Mouse (Mus musculus) naive thymus-derived CD4-positive, alpha-beta T cell, adult 2 months (primary cell): ENCODE results near the gene Ezh1.

Source experiments
- DNase-seq: peaks from one replicate; pipeline ENCODE4 v3.0.0-alpha.2; 2011; ENCODE audit warnings: low read depth

The Ezh1 gene

GRCm38 (mm10) chr11:101226065-101226701 lies at the start of gene Ezh1:
Gene Ezh1, minus strand, starts transcription at chr11:101226463.
- DNase-seq = peak; percentile 97

GRCm38 (mm10) chr11:101275309-101275708 lies 49.0 kb upstream of the Ezh1 start:
- DNase-seq = no peak

- DNase-seq = no peak
Observed at GRCm38 (mm10) chr11:101272446-101272845, 46.2 kb upstream of the Ezh1 start.

GRCm38 (mm10) chr11:101269577-101270116 lies 43.4 kb upstream of the Ezh1 start:
- DNase-seq = no peak

DNA sequence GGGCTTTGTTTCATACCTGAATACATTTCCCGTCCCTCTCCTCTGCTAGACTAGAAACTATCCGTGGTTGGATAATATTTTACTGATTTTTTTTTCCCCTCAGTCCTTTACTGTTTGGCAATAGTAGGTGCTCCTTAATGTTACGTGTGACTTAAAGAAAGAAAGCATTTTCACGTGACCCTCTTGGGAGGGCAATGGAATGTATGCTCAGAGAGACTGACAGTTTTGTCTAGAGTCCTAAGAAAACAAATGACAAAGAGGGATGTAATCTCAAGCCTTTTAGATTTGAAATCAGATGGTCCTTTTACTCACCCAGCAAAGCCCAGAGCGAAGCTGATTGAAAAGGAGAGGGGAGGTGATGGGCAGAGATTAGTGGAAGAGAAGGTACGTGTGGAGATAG lies 39.6 kb upstream of the Ezh1 start:
- DNase-seq = no peak

GRCm38 (mm10) chr11:101264954-101265471 lies 38.8 kb upstream of the Ezh1 start:
- DNase-seq = no peak

DNA sequence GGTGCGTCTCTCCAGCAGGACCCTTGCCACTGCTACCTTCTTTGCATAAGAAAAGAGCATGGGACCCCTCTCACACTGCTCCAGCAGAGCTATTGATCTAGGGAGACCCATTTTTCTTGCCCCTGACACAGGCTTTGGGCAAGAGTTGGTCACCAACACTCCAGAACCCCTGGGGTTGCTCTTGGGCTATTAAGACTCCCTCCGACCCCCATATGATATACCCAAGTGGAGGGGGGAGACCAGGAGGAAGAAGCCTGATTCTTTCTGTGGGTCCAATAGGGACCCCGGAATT lies 37.7 kb upstream of the Ezh1 start:
- no peak for DNase-seq

- DNase-seq = no peak
Observed at GRCm38 (mm10) chr11:101263138-101263988, 37.1 kb upstream of the Ezh1 start.

DNA sequence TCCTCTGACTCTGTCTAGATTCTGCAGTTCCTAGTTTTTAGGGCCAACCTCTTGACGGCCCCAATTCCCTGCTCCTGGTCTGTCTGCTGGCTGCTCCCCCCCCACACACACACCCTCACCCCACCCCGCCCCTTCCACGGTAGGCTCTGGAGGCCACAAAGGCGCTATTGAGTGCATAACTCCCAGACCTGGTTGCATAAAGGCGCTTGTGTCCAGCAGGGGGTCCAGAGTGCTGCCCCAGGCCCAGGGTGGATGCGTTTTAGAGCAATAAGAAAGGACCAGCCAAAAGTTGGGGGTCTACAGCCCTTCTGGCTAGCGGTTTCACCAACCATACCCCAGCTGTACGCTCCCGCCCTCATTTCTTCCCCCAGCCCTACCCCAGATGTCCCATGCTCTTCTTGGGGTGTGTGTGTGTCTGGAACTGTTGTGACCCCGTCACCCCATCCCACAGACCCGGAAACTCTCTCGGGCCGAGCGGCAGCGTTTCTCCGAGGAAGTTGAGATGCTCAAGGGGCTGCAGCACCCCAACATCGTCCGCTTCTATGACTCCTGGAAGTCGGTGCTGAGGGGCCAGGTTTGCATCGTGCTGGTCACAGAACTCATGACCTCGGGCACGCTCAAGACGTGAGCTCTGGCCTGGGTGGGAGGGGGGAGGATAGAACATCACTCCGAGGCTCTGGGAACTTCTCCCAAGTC lies 36.2 kb upstream of the Ezh1 start:
- DNase-seq = peak; percentile 24

DNA sequence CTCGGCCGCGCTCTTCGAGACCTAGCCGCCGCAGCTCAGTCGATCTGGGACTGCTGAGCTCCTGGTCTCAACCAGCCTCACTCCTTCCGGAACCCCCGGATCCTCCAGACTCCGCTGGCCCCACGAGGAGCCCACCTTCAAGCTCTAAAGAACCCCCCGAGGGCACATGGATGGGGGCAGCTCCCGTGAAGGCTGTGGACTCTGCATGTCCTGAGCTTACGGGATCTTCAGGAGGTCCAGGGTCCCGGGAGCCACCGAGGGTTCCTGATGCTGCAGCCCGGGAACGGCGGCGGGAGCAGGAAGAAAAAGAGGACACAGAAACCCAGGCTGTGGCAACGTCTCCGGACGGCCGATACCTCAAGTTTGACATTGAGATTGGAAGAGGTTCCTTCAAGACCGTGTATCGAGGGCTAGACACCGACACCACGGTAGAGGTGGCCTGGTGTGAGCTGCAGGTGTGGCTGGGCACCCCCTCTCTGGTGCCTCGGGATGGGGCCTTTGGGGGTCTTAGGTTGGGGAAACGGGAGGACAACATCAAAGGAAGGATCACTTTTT lies 34.6 kb upstream of the Ezh1 start:
- peak; percentile 39 for DNase-seq

- peak; percentile 29 for DNase-seq
Observed at GRCm38 (mm10) chr11:101259948-101260825, 33.9 kb upstream of the Ezh1 start, which contains the start of gene Wnk4. Gene Wnk4, plus strand, starts transcription at chr11:101260567.

GRCm38 (mm10) chr11:101259261-101259712 lies 33.0 kb upstream of the Ezh1 start:
- DNase-seq = no peak

DNA sequence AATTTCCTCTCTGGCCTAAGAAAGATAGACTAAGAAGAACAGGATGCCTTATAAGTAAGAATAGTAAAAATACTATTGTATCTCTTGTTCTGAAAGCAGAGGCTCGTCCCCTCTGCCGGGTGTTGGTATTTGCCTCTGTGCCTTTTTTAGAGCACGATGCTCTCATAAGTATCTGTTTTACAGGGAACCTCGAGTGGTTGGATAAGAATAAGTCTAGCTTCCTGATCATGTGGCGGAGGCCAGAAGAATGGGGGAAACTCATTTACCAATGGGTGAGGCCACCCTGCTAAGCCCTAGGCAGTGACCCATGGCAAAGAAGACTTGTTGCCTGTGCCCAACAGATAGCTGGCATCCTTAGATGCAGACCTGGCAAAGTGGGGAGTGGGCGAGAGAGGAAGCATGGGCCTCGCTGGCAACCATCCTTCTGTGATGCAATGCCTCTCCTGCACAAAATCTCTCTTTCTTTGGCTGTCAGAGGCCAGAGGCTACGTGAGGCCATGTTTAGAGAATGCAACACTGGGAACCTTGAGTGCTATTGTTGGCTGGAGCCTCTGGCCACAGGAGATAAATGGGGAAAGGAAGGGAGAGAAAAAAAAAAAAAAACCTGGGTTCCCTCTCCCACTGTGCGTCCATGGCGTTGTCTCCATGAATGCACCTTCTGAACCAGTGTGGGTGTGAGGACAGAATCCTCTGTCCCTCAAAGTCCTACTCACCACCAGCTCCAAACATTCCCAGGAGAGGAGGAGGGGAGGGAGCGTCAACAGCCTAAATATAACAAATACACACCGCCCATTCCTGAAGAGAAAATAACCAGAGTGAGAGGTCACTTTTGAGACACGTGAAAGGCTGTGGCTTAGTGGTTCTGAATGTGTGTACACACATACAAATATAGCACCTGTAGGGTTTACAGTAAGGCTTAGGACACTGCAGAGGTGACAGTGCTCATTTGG lies 29.8 kb upstream of the Ezh1 start:
- DNase-seq = no peak

DNA sequence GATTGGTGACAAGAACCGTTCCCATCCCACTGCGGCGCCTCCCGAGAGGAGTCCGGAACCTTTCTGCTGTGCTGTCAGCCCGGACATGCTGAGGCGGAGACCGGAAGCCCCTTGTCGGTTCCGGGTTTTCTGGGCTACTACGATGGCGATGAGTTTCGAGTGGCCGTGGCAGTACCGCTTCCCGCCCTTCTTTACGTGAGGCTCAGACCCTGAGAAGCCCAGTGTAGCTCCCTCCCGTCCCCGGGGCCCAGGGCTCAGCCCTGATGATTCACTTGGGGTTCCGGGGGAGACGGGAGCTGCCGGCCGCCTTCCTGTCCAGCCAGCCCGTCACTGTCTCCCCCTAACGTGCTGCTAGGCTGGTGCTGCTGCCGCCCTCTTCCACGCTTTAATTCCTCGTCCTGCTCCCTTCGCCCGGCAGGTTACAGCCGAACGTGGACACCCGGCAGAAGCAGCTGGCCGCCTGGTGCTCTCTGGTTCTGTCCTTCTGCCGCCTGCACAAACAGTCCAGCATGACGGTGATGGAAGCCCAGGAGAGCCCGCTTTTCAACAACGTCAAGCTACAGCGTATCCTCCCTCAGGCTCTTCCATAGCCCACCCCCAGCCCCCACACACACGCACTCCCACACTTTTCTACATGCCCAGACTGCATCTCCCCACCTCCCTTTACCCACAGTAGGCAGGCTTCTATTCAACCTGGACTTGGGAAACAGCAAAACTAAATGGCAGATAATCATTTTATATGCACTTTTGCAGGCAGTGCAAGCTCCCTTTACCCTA lies 27.5 kb upstream of the Ezh1 start, which contains the start of gene Vps25:
Vps25 (plus strand) TSS at position 95 of the 777 bp plus-strand sequence.
- DNase-seq = peak; percentile 89

- DNase-seq = peak; percentile 65
Observed at GRCm38 (mm10) chr11:101252941-101253340, 26.7 kb upstream of the Ezh1 start.

GRCm38 (mm10) chr11:101251031-101251430 lies 24.8 kb upstream of the Ezh1 start:
- DNase-seq = no peak

DNA sequence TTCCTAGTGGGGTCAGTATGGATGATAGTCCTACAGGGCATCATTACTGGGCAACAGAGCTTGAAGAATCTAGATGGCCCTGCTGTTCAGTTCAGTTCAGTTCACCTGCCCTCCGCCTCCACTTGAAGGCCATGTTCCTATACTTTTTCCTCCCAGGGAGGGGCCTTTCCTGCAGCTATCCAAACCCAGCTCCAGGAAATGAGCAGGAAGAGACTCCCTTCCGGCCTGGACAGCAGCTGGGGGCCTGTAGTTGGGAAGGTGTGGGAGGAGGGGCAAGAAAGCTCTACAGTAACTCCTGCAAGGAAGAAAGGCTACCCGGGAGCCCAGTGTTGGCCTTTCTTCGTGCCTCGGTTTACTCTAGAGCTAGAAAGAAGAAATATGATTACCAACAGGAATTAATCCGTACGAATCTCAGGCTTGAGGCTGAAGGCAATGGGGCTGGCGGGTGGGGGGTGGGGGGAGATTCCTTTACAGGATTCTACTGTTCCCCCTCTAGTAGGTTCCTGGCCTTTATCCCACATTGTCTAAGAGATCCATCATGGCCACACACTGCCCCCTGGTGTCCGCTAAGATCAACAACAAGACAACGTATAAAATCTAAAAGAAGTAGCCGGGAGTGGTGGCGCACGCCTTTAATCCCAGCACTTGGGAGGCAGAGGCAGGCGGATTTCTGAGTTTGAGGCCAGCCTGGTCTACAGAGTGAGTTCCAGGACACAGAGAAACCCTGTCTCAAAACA lies 22.2 kb upstream of the Ezh1 start:
- peak; percentile 80 for DNase-seq

- DNase-seq = no peak
Observed at GRCm38 (mm10) chr11:101247521-101248030, 21.3 kb upstream of the Ezh1 start.
